Mouse (Mus musculus) cortical plate, adult 2 months (tissue): ENCODE data around the gene Flt3l. TPM values are rescaled to one million over a fixed set of nuclear protein-coding genes. Genes with fewer than 3 reads are reported as not detected.
"Not testable (repeated sequence)": the region's sequence is repeated elsewhere in the genome, so short reads cannot be mapped to it uniquely, and the experiment has no call there.

Experiments used
- H3K27ac ChIP-seq: fragments of 200-500 bp; 2 replicates; pipeline ENCODE4 v1.5.1; 2012; ENCODE audit warnings: low read length, control low read depth, inconsistent platforms; ENCODE audit not compliant: insufficient read depth
- H3K4me1 ChIP-seq: fragments of 200-500 bp; 2 replicates; pipeline ENCODE4 v1.6.1; 2011; ENCODE audit warnings: low read length; ENCODE audit not compliant: control insufficient read depth, insufficient read depth
- H3K4me3 ChIP-seq: fragments of 200-500 bp; 2 replicates; pipeline ENCODE4 v1.5.1; 2011; ENCODE audit warnings: mild to moderate bottlenecking, low read length, control low read depth; ENCODE audit not compliant: insufficient read depth
- CTCF ChIP-seq: fragments of 200-500 bp; IDR thresholded peaks from 2 replicates; pipeline ENCODE4 v1.5.1; 2011; ENCODE audit warnings: mild to moderate bottlenecking, control low read depth, low read length; ENCODE audit not compliant: insufficient read depth; ENCODE audit errors: extremely low read depth
- POLR2A ChIP-seq: fragments of 200-500 bp; IDR thresholded peaks from 2 replicates; pipeline ENCODE4 v1.6.1; 2011; ENCODE audit warnings: mild to moderate bottlenecking, low read length, control low read depth; ENCODE audit not compliant: insufficient read depth; ENCODE audit errors: extremely low read depth
- polyA plus RNA-seq: library from polyadenylated mRNA; depleted of rRNA; stranded (reverse); fragments of >200 nt; gene quantifications from 2 replicates; pipeline ENCODE4 v1.2.3, GENCODE M21; 2012

Flt3l gene
- polyA plus RNA-seq, 1 experiment, result 18.4 TPM

- peak overlapping the region; percentile 13; the same call in 1 of the 2 replicates for H3K4me3 ChIP-seq
- TF ChIP-seq POLR2A (0 out of 2 replicates have a peak, but pooled peaks have one; percentile 35), CTCF (no peak)
- 0 out of 2 replicates have a peak, but pooled peaks cover 2% of the 10 kb centered on the region for H3K4me1 ChIP-seq
- 0 out of 2 replicates have a peak overlapping the region, but pooled peaks have one; percentile 77 for H3K27ac ChIP-seq
These were observed 14.8 kb downstream of the Flt3l start for GRCm38 (mm10) chr7:45121404-45121803.

GRCm38 (mm10) chr7:45119780-45120709 lies 16.2 kb downstream of the Flt3l start:
- Histone ChIP-seq H3K4me1 (0 out of 2 replicates have a peak, but pooled peaks cover 2% of the 10 kb centered on the region), H3K4me3 (no peak overlapping the region), H3K27ac (0 out of 2 replicates have a peak overlapping the region, but pooled peaks have one; percentile 32)
- TF ChIP-seq POLR2A, result no peak
- TF ChIP-seq CTCF, result no peak

- no peak overlapping the region for H3K27ac ChIP-seq
- 0 out of 2 replicates have a peak, but pooled peaks cover 2% of the 10 kb centered on the region for H3K4me1 ChIP-seq
- H3K4me3 ChIP-seq, result no peak overlapping the region
- TF ChIP-seq CTCF (no peak), POLR2A (no peak)
These were observed 17.9 kb downstream of the Flt3l start for GRCm38 (mm10) chr7:45118336-45118735.

- Histone ChIP-seq H3K4me1 (no peaks in the 10 kb centered on the region), H3K4me3 (no peak overlapping the region), H3K27ac (no peak overlapping the region)
- TF ChIP-seq POLR2A (no peak), CTCF (no peak)
These were observed 18.7 kb downstream of the Flt3l start for GRCm38 (mm10) chr7:45117566-45117965.

GRCm38 (mm10) chr7:45113476-45113875 lies 22.8 kb downstream of the Flt3l start:
- H3K4me3 ChIP-seq, result no peak overlapping the region
- TF ChIP-seq POLR2A (no peak), CTCF (no peak)
- no peak overlapping the region for H3K27ac ChIP-seq
- H3K4me1 ChIP-seq, result no peaks in the 10 kb centered on the region

GRCm38 (mm10) chr7:45112529-45112928 lies 23.7 kb downstream of the Flt3l start:
- Histone ChIP-seq H3K4me1 (no peaks in the 10 kb centered on the region), H3K4me3 (no peak overlapping the region), H3K27ac (no peak overlapping the region)
- TF ChIP-seq CTCF (no peak), POLR2A (no peak)

- TF ChIP-seq CTCF (no peak), POLR2A (no peak)
- Histone ChIP-seq H3K4me1 (no peaks in the 10 kb centered on the region), H3K27ac (no peak overlapping the region), H3K4me3 (no peak overlapping the region)
These were observed 24.3 kb downstream of the Flt3l start for GRCm38 (mm10) chr7:45111940-45112339.

GRCm38 (mm10) chr7:45110089-45110488 lies 26.1 kb downstream of the Flt3l start:
- H3K27ac ChIP-seq, H3K4me1 ChIP-seq, H3K4me3 ChIP-seq: not testable (repeated sequence)

GRCm38 (mm10) chr7:45107052-45107645 lies 29.1 kb downstream of the Flt3l start:
- TF ChIP-seq CTCF, result no peak
- TF ChIP-seq POLR2A, result no peak
- no peaks in the 10 kb centered on the region for H3K4me1 ChIP-seq

GRCm38 (mm10) chr7:45106441-45106840 lies 29.8 kb downstream of the Flt3l start:
- no peak overlapping the region for H3K4me3 ChIP-seq
- H3K27ac ChIP-seq, result no peak overlapping the region
- H3K4me1 ChIP-seq, result no peaks in the 10 kb centered on the region
- TF ChIP-seq POLR2A (no peak), CTCF (no peak)

More at GRCm38 (mm10) chr7:45107052-45107645, 29.1 kb downstream of the Flt3l start:
- Histone ChIP-seq H3K27ac (no peak overlapping the region), H3K4me3 (no peak overlapping the region)
